Mouse (Mus musculus) liver, embryonic 14.5 days (tissue): ENCODE data around the gene Hoxb5. TPM values are rescaled to one million over a fixed set of nuclear protein-coding genes. Genes with fewer than 3 reads are reported as not detected.

Experiments used
- ATAC-seq: fragments of 200-750 bp; cut with Nextera tagmentation; 2 replicates; pipeline ENCODE4 v1.8.0; 2017; ENCODE audit warnings: moderate number of reproducible peaks, mild to moderate bottlenecking, moderate library complexity; ENCODE audit not compliant: insufficient read depth
- DNase-seq, 3 experiments: peaks; one replicate each; pipeline ENCODE4 v3.0.0-alpha.2; 2012 to 2013; ENCODE audit warnings: low read depth in 3 of 3, low spot score in 3 of 3
- H3K27ac ChIP-seq: fragments of 300-500 bp; sonication (generic); 2 replicates; pipeline ENCODE4 v1.5.1; 2014; ENCODE audit warnings: moderate library complexity, mild to moderate bottlenecking, control low read depth, inconsistent platforms
- H3K27me3 ChIP-seq: fragments of 300-500 bp; sonication (generic); 2 replicates; pipeline ENCODE4 v1.6.1; 2014; ENCODE audit warnings: mild to moderate bottlenecking, low read length, moderate library complexity; ENCODE audit not compliant: control insufficient read depth, insufficient read depth
- H3K36me3 ChIP-seq: fragments of 300-500 bp; sonication (generic); replicated peaks from 2 replicates; pipeline ENCODE4 v1.6.1; 2014; ENCODE audit warnings: low read depth; ENCODE audit not compliant: control insufficient read depth, insufficient read depth
- H3K4me1 ChIP-seq, 2 experiments: fragments of 200-500 bp in 1 of 2; fragments of 300-500 bp in 1 of 2; sonication (generic) in 1 of 2; replicated peaks; 2 replicates each; pipeline ENCODE4 v1.6.1; 2012 to 2014; ENCODE audit warnings: antibody characterized with exemption in 1 of 2, inconsistent platforms in 1 of 2, low read length in 1 of 2; ENCODE audit not compliant: control insufficient read depth in 2 of 2, insufficient read depth in 2 of 2
- H3K4me2 ChIP-seq: fragments of 300-500 bp; sonication (generic); 2 replicates; pipeline ENCODE4 v1.6.1; 2014; ENCODE audit warnings: low read depth, mild to moderate bottlenecking, control low read depth, moderate library complexity
- H3K4me3 ChIP-seq, 2 experiments: fragments of 200-500 bp in 1 of 2; fragments of 300-500 bp in 1 of 2; sonication (generic) in 1 of 2; 2 replicates each; pipeline ENCODE4 v1.5.1; 2012 to 2014; ENCODE audit warnings: low read depth in 2 of 2, low read length in 2 of 2, mild to moderate bottlenecking in 2 of 2, control low read depth in 1 of 2, inconsistent platforms in 1 of 2, moderate library complexity in 1 of 2; ENCODE audit not compliant: insufficient read depth in 1 of 2
- H3K9ac ChIP-seq: fragments of 300-500 bp; sonication (generic); replicated peaks from 2 replicates; pipeline ENCODE4 v1.6.1; 2014; ENCODE audit warnings: mild to moderate bottlenecking, control low read depth, moderate library complexity
- H3K9me3 ChIP-seq: fragments of 300-500 bp; sonication (generic); 2 replicates; pipeline ENCODE4 v1.6.1; 2016; ENCODE audit warnings: low read length, mixed read lengths; ENCODE audit not compliant: control insufficient read depth
- CTCF ChIP-seq: IDR thresholded peaks from 2 replicates; pipeline ENCODE4 v1.5.1; 2016; ENCODE audit warnings: antibody characterized with exemption, low read depth, control low read depth
- EP300 ChIP-seq: IDR thresholded peaks from 2 replicates; pipeline ENCODE4 v1.6.1; 2016; ENCODE audit warnings: antibody characterized with exemption, low read depth
- WGBS: fragments of 180-500 bp; shearing (Covaris S2); extraction: QIAGEN DNeasy Blood & Tissue Kit; methylation state at CpG from one replicate; pipeline ENCODE4 v1.1.7; 2014; ENCODE audit not compliant: insufficient replicate concordance; 5-methylcytosine and 5-hydroxymethylcytosine counted together
- polyA plus RNA-seq, 2 experiments: library from polyadenylated mRNA; depleted of rRNA in 1 of 2; stranded (reverse) in 1 of 2; unstranded in 1 of 2; fragments of >200 nt; fragmentation: Nextera tagmentation in 1 of 2; extraction: Ambion mirVana in 1 of 2; gene quantifications; 2 replicates each; pipeline versions ENCODE4 v1.2.1 to v1.2.3; 2012 to 2014

Hoxb5 gene
- polyA plus RNA-seq, 2 experiments: 0.06 to 0.23 TPM

- peak overlapping the region in 1 of 2 experiments; percentile 25; a peak in 2 of 4 replicates for H3K4me3 ChIP-seq
- H3K9me3 ChIP-seq: no peaks in the 10 kb centered on the region
- H3K27ac ChIP-seq: no peak overlapping the region
- peak overlapping the region; percentile 32; the same call in 1 of the 2 replicates for H3K4me2 ChIP-seq
- DNase-seq (no peak), ATAC-seq (no peak)
- no peaks in the 10 kb centered on the region for H3K4me1 ChIP-seq
- under 1% methylated on average over 45 of the region's 55 CpGs for WGBS
- no peak for TF ChIP-seq EP300
- TF ChIP-seq CTCF: no peak
- H3K36me3 ChIP-seq: no peaks in the 10 kb centered on the region
- no peak overlapping the region for H3K9ac ChIP-seq
- H3K27me3 ChIP-seq: peaks cover 99% of the 10 kb centered on the region
Observed at GRCm38 (mm10) chr11:96286739-96287385, 16.3 kb upstream of the Hoxb5 start.

- H3K27me3 ChIP-seq: peaks cover 99% of the 10 kb centered on the region
- no peak overlapping the region for H3K4me2 ChIP-seq
- H3K4me3 ChIP-seq: no peak overlapping the region
- H3K9me3 ChIP-seq: no peaks in the 10 kb centered on the region
- ATAC-seq (no peak), DNase-seq (no peak)
- WGBS: 7% methylated on average over 9 of the region's 9 CpGs
- H3K36me3 ChIP-seq: no peaks in the 10 kb centered on the region
- H3K9ac ChIP-seq: no peak overlapping the region
- no peaks in the 10 kb centered on the region for H3K4me1 ChIP-seq
- TF ChIP-seq EP300: no peak
- TF ChIP-seq CTCF: no peak
- no peak overlapping the region for H3K27ac ChIP-seq
Observed at GRCm38 (mm10) chr11:96287411-96287810, 15.7 kb upstream of the Hoxb5 start.

GRCm38 (mm10) chr11:96288455-96289221 lies 14.5 kb upstream of the Hoxb5 start:
- H3K4me2 ChIP-seq: no peak overlapping the region
- H3K36me3 ChIP-seq: no peaks in the 10 kb centered on the region
- H3K9ac ChIP-seq: no peak overlapping the region
- H3K4me1 ChIP-seq: no peaks in the 10 kb centered on the region
- ATAC-seq (no peak), DNase-seq (no peak)
- TF ChIP-seq CTCF (no peak), EP300 (no peak)
- H3K4me3 ChIP-seq: no peak overlapping the region
- no peaks in the 10 kb centered on the region for H3K9me3 ChIP-seq
- H3K27ac ChIP-seq: no peak overlapping the region
- H3K27me3 ChIP-seq: peaks cover 99% of the 10 kb centered on the region
- WGBS: 10% methylated on average over 1 of the region's 1 CpGs

- Histone ChIP-seq H3K27me3 (peaks cover 99% of the 10 kb centered on the region), H3K4me1 (no peaks in the 10 kb centered on the region), H3K4me3 (no peak overlapping the region), H3K9ac (no peak overlapping the region), H3K9me3 (no peaks in the 10 kb centered on the region), H3K4me2 (no peak overlapping the region), H3K27ac (no peak overlapping the region), H3K36me3 (no peaks in the 10 kb centered on the region)
- no peak for TF ChIP-seq CTCF
- no peak for TF ChIP-seq EP300
- DNase-seq (no peak), ATAC-seq (no peak)
- 12% methylated on average over 21 of the region's 21 CpGs for WGBS
Observed at GRCm38 (mm10) chr11:96289293-96289692, 13.8 kb upstream of the Hoxb5 start.

DNA sequence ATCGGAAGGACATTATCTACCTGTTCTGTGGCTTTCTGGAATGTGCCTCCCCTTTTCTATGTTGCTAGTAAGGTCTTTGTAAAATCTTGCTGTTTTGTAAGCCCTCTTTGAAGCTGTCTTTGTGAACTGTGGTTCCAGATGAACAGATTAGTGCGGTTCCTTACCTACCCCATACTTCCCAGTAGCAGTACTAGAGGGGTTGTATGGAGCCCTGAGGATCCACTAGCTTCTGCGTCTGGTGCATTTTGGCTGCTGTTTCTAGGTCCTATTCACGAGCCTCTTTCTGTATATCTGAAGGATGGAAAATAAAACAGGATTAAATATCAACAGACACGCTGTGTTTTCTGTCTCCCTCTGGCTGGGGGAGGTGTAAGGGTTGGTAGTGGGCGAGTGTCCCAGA lies 13.3 kb upstream of the Hoxb5 start:
- Histone ChIP-seq H3K4me3 (no peak overlapping the region), H3K27me3 (peaks cover 99% of the 10 kb centered on the region), H3K9ac (no peak overlapping the region), H3K4me1 (no peaks in the 10 kb centered on the region), H3K36me3 (no peaks in the 10 kb centered on the region), H3K9me3 (no peaks in the 10 kb centered on the region), H3K27ac (no peak overlapping the region), H3K4me2 (no peak overlapping the region)
- WGBS: 32% methylated on average over 6 of the region's 6 CpGs
- ATAC-seq: no peak
- no peak for DNase-seq
- no peak for TF ChIP-seq EP300
- TF ChIP-seq CTCF: no peak
